Mouse (Mus musculus) ES-E14 (cell line): ENCODE measurements around the gene Zfand4. TPM values are rescaled to one million over a fixed set of nuclear protein-coding genes. Genes with fewer than 3 reads are reported as not detected.
"Not testable (repeated sequence)": the region's sequence is repeated elsewhere in the genome, so short reads cannot be mapped to it uniquely, and the experiment has no call there.

Source experiments
- DNase-seq: peaks from one replicate; pipeline ENCODE4 v3.0.0-alpha.2; 2013; ENCODE audit warnings: low read depth, low spot score
- H3K27ac ChIP-seq: 2 replicates; pipeline ENCODE4 v1.5.1; 2012; ENCODE audit warnings: low read depth, mild to moderate bottlenecking, low read length, moderate library complexity, mixed read lengths; ENCODE audit not compliant: poor library complexity, insufficient read depth, severe bottlenecking
- H3K36me3 ChIP-seq: 2 replicates; pipeline ENCODE4 v1.6.1; 2012; ENCODE audit warnings: mild to moderate bottlenecking, low read length, moderate library complexity, mixed read lengths; ENCODE audit not compliant: control insufficient read depth, poor library complexity, insufficient read depth, severe bottlenecking
- H3K4me1 ChIP-seq, 2 experiments: fragments of 150-350 bp in 1 of 2; sonication (generic) in 1 of 2; 2 replicates each; pipeline ENCODE4 v1.6.1; 2012; ENCODE audit warnings: low read length in 2 of 2, mild to moderate bottlenecking in 1 of 2, mixed read lengths in 1 of 2; ENCODE audit not compliant: control insufficient read depth in 2 of 2, insufficient read depth in 2 of 2, poor library complexity in 1 of 2
- H3K4me3 ChIP-seq, 2 experiments: fragments of 150-350 bp in 1 of 2; sonication (generic) in 1 of 2; 2 replicates each; pipeline ENCODE4 v1.5.1; 2012; ENCODE audit warnings: low read length in 2 of 2, low read depth in 1 of 2, mild to moderate bottlenecking in 1 of 2, mixed read lengths in 1 of 2; ENCODE audit not compliant: insufficient read depth in 1 of 2, poor library complexity in 1 of 2, severe bottlenecking in 1 of 2
- H3K9ac ChIP-seq: 2 replicates; pipeline ENCODE4 v1.6.1; 2012; ENCODE audit warnings: low read depth, mild to moderate bottlenecking, low read length, mixed read lengths; ENCODE audit not compliant: poor library complexity, insufficient read depth, severe bottlenecking
- H3K9me3 ChIP-seq: fragments of 150-350 bp; sonication (generic); 2 replicates; pipeline ENCODE4 v1.6.1; 2012; ENCODE audit warnings: low read depth, mild to moderate bottlenecking, low read length; ENCODE audit not compliant: control insufficient read depth, insufficient read depth
- CHD2 ChIP-seq: IDR thresholded peaks from 2 replicates; pipeline ENCODE4 v1.6.1; 2014; ENCODE audit warnings: mild to moderate bottlenecking, low read depth, low read length, inconsistent platforms
- HCFC1 ChIP-seq: IDR thresholded peaks from 2 replicates; pipeline ENCODE4 v1.6.1; 2012; ENCODE audit warnings: low read length, inconsistent platforms, borderline replicate concordance; ENCODE audit not compliant: insufficient read depth
- MAFK ChIP-seq: IDR thresholded peaks from 2 replicates; pipeline ENCODE4 v1.6.1; 2014; ENCODE audit warnings: mild to moderate bottlenecking, low read depth, low read length, inconsistent platforms; ENCODE audit not compliant: insufficient read depth
- ZC3H11A ChIP-seq: IDR thresholded peaks from 2 replicates; pipeline ENCODE4 v1.6.1; 2012; ENCODE audit warnings: low read depth, mild to moderate bottlenecking, inconsistent platforms, low read length, borderline replicate concordance
- ZNF384 ChIP-seq: IDR thresholded peaks from 2 replicates; pipeline ENCODE4 v1.6.1; 2012; ENCODE audit warnings: low read depth, low read length, inconsistent platforms
- in situ Hi-C, 2 experiments: fragments of 600-800 bp; cut with MboI; formaldehyde crosslinking; loops; one replicate each; pipeline ENCODE4 v1.15.1; 2025; ENCODE audit warnings: low sequenced_read_pairs in 2 of 2, inconsistent platforms in 1 of 2; ENCODE audit not compliant: unreplicated experiment in 2 of 2
- total RNA-seq: library from RNA; depleted of rRNA; stranded (reverse); fragments of 300-350 nt; gene quantifications from 2 replicates; pipeline ENCODE4 v1.2.3, GENCODE M21; 2012

Gene Zfand4
- total RNA-seq, 1 experiment = 1.2 TPM

DNA sequence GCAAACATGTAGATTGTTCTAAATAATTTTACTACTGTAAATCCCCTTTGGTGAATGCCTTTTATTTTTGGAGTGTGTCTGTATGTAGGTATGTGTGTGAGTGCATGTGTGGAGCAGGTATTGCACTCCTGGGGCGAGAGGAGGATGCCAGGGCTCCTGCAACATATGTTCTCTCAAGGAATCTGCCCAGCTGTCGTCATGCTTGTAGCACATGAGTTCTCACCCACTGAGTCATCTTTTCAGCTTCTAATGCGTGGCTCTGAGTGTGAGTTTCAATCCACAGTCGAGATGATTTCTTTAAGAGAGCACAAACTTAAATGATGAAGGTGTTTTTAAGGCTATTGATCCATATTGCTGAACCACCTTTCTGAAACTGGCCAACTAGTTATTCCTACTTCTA, 87.5 kb downstream of the Zfand4 start:
- Histone ChIP-seq H3K4me1 (peaks cover 0 to 14% of the 10 kb centered on the region in 2 experiments; a peak in 2 of 4 replicates), H3K36me3 (no peaks in the 10 kb centered on the region), H3K9ac (no peak overlapping the region), H3K4me3 (no peak overlapping the region), H3K27ac (no peak overlapping the region), H3K9me3 (no peaks in the 10 kb centered on the region)
- TF ChIP-seq ZC3H11A (no peak), CHD2 (no peak)
- in situ Hi-C loops = no loop called here
- no peak for DNase-seq

DNA sequence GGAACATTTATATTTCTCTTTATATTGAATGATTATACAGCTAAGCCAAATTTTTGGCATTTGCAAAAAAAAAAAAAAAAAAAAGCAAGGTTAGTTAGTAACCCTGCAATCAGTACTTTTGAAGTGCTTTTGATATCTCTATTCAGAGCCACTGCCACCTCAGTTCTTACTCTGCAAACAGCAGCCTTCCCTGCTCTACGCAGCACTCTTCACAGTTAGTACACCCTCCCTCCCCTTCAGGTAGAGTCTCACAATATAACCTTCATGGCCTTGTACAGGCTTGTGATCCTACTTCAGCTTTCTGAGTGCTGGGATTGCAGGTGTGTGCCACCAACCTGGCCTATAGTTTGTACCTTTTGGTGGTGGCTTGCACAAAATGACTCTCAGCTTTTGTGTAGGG, 89.4 kb downstream of the Zfand4 start:
- Histone ChIP-seq H3K4me1 (peaks cover 0 to 21% of the 10 kb centered on the region in 2 experiments; a peak in 2 of 4 replicates), H3K4me3 (no peak overlapping the region), H3K9ac (no peak overlapping the region), H3K27ac (no peak overlapping the region), H3K9me3 (no peaks in the 10 kb centered on the region), H3K36me3 (no peaks in the 10 kb centered on the region)
- no peak for TF ChIP-seq CHD2
- no peak for TF ChIP-seq MAFK
- no peak for TF ChIP-seq ZC3H11A
- no peak for TF ChIP-seq HCFC1
- no peak for TF ChIP-seq ZNF384
- DNase-seq = no peak
- in situ Hi-C loops = no loop called here

DNA sequence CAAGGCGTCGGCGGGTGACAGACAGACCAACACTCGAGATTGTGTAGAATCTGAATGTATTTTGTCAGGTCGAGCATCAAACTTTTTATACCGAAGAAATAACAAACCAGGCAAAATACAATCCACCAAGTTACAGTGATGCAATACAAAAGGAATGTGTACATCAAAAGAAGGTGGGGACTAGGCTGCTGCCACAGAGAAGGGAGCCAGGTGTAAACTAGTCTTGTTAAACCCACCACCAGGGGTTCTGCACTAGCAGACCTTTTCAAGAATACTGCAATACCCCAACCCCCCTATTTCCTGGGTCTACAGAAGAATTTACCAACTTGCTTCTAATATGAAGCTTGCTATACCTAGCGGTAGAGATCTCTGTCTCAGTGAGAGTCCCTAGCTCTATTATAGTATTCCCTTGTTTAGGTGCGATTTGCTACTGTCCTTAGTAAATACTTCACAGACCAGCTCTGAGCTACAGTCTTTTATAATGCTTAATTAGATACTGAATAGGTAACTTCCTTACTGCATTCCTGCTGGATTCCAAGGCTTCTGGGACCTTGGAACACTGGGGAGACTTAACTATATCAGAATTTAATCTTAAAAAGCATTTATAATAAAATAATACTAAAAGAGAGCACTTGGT, 92.4 kb downstream of the Zfand4 start:
- H3K36me3 ChIP-seq, H3K4me3 ChIP-seq, H3K9me3 ChIP-seq, H3K9ac ChIP-seq, in situ Hi-C loops: not testable (repeated sequence)
- Histone ChIP-seq H3K4me1 (peaks cover 0 to 24% of the 10 kb centered on the region in 2 experiments; a peak in 2 of 4 replicates), H3K27ac (peak overlapping the region; percentile 68; the same call in 1 of the 2 replicates)
- peak; percentile 35 for DNase-seq

DNA sequence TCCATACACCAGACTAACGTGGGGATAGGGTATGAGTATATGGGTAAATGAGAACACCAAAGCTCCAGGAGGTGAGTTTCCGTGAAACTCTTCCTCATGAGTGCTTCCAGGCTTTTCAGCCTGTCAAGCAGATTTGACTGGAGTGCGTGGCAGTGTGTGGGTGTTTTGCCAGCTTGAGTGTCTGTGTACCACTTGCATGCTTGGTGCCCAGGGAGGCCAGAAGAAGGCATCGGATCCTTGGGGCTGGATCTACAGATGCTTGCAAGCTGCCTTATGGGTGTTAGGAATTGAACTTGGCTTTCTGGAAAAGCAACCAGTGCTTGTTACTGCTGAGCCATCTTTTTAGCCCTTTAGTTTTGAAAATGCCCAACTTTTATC, 92.9 kb downstream of the Zfand4 start:
- Histone ChIP-seq H3K4me1 (peaks cover 0 to 24% of the 10 kb centered on the region in 2 experiments; a peak in 2 of 4 replicates), H3K4me3 (no peak overlapping the region), H3K9ac (no peak overlapping the region), H3K36me3 (no peaks in the 10 kb centered on the region), H3K9me3 (no peaks in the 10 kb centered on the region), H3K27ac (peak overlapping the region; percentile 68; the same call in 1 of the 2 replicates)
- TF ChIP-seq ZC3H11A (no peak), MAFK (no peak), ZNF384 (no peak), CHD2 (no peak), HCFC1 (no peak)
- in situ Hi-C loops = no loop called here
- no peak for DNase-seq

DNA sequence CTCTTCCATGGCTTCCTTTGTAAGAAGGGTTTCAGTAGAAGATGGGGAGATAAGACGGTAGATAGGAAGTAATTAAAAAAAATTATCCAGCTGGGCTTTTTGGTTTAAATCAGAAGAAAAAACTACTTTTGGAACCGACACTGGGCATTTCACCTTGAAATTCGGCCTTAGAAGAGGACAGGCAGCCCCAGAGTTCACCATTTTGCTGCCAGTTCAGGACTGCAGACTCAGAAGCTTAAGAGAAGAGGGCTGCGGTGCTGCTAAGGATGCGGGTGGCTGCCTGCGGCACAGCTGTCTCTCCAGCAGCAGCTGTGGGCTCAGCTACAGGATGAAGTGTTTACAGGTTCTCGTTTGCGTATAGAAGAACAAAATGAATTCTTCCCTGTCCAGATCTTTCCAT, 94.0 kb downstream of the Zfand4 start:
- no peak for TF ChIP-seq MAFK
- TF ChIP-seq ZC3H11A = no peak
- no peak for TF ChIP-seq ZNF384
- no peak for TF ChIP-seq CHD2
- no peak for TF ChIP-seq HCFC1
- H3K9me3 ChIP-seq = no peaks in the 10 kb centered on the region
- H3K9ac ChIP-seq = no peak overlapping the region; the same call in 1 of the 2 replicates
- H3K27ac ChIP-seq = no peak overlapping the region
- no peak overlapping the region for H3K4me3 ChIP-seq
- in situ Hi-C loops = no loop called here
- DNase-seq = no peak
- peaks cover 0 to 24% of the 10 kb centered on the region in 2 experiments; a peak in 2 of 4 replicates for H3K4me1 ChIP-seq
- H3K36me3 ChIP-seq = no peaks in the 10 kb centered on the region
